Mouse (Mus musculus): Measurements from ENCODE around the gene Mpped2.
A peak's percentile ranks its signal among the peaks of the same experiment; 100 is the strongest.

Gene Mpped2

DNA sequence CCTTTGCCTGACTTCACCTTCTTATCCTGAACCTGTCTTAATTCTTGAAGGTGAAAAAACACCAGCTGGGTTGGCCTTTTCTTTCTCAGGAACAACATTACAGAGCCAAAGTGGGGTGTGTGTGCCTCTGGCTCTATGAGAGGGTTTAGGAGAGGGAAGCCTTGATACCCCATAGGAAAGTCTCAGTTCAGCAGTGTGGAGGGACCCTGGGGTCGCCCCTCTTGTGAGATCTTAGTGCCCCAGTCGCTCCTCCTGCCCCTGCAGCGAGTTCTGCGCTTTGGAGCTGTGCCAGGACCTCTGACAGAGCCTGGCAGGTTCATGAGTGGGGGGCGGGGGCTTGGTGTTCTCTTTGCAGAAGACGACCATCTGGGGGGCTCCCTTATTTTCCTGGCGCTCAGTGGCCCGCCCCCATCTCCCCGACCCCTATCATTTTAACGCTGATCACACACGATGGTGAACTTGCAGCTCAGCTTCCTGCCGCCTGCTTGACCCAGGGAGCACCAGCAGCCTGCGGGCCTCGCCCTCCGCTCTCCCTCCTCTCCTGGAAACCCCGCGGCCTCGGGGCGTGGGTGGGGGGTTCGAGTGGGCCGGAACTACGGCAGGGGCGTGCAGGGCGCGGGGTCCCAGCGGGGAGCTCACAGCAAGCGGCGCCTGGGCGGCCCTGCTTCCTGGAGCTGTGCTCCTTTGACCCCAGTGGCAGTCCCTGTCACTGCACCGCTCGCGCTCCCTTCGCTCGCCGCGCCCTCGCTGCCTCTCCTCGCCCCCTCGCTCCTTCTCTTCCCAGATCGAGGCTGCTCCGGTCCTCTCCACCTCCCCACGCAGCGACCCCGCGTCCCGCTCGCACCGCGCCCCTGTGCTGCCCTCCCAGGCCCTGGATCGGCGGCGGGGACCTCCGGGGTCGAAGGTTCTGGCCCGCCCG is at the start of gene Mpped2:
Gene Mpped2, plus strand, starts transcription at position 487 of the 919 bp plus-strand sequence.
- peak; percentile 54 for DNase-seq (ENCODE audit: low spot score)

DNA sequence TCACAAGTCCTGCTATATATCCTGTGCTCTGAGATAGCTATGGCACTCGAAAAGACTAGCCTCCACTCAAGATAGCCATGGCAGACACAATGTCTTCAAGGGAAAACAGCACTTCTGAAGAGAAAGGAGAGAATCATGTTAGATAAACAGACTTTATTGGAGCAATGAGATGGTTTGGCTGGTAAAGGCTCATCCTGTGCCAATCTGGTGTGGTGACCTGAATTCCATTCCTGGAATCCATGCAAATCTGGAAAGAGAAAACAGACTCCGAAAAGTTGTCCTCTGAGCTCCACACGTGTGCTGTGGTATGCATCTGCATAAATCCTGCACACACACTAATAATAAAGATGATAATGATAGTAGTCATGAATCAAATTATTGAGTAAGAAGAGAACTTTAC is 48.3 kb upstream of the Mpped2 start:
- no peak for DNase-seq (ENCODE audit: low spot score)

DNA sequence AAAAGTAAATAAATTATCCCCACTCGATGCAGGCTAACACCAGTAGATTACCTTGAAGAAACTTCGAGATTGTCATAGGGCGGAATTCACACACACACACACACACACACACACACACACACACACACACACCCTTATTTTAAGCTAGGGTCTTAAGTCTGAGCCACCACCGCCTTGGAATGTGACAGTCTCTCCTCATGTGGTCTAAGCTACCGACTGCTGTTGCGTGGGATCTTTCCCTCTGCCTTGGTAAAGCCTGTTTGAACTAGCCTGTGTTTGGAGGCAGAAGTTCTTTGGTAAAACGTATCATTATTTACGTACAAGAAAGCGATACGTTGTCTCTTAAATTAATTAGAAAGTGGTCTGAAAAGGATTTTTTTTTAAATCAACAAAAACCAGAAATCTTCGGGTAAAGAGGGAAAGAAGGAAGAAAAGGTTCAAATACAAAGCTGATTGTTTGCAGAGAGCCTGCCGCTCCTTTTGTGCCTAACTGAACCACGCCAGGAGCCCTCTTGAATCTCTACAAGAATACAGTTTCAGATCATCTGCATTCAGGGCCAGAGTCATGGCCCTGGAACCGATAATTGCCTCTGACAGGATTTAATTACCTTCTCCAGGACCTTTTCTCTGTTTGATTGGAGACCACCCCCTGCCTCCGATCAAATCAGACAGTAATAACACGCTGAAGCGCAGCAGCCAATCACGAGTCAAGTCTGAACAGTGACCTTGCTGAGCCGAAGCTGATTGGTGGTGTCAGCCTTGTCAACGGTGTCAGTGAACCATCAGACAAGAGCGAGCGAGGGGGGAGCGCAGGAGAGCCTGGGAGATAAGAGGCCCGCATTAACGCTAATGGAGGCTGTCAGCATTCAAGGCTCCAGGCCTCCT is 43.1 kb upstream of the Mpped2 start:
- peak; percentile 82 for DNase-seq (ENCODE audit: low spot score)

DNA sequence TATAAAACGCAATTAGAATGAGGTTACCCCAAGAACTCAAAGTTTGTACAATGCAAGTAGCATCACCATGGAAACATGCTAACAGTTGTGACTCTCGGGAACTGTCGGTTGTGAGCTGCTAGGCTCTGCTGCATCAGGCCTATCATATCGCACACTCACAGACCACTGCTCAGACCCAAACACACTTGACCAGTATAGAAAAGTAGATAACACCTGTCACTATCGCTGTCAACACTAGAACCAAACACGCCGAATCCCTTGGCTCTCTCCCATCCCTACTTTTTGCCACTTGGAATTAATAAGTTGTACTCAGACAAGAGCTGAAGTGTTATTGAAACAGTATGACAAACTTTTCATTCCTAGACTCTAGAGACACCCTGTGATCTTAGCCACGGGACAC is 40.9 kb upstream of the Mpped2 start:
- DNase-seq (ENCODE audit: low spot score) = no peak

DNA sequence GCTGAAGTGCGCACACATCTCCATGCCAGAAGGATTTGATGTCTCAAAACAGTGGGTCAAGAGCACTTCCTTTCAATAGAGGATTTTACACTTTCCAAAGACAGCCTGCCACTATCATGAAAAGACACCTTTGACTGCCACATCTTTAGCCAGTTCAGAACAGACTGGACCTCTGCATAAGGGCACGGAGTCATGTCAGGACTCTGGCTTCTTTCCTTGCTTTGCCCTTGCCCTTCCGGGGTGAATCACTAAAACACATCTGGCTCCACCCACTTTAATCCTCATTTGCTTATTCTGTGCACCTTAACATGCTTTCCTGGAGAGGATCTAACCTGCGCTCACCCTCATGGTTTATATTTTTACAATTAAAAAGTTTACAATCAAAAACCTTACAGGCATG is 40.3 kb upstream of the Mpped2 start:
- DNase-seq (ENCODE audit: low spot score) = no peak

DNA sequence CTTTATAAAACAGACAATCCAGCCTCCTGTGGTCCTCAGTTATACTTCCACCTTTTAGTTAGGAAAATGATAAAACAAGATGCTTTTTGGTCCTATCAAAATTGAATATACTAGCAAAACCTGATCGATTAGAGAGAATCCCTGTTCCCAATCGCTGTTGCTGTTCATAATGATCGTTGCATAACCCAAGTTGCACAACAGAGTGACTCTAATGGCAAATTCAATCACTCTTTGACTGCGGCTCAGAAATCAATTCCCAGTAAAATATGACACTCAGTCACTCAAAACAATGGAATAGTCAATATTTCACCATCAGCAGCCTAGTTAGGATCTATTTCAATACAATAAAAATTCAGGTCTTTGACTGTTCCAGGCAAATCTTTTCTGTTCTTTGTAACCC is 39.8 kb upstream of the Mpped2 start:
- no peak for DNase-seq (ENCODE audit: low spot score)

DNA sequence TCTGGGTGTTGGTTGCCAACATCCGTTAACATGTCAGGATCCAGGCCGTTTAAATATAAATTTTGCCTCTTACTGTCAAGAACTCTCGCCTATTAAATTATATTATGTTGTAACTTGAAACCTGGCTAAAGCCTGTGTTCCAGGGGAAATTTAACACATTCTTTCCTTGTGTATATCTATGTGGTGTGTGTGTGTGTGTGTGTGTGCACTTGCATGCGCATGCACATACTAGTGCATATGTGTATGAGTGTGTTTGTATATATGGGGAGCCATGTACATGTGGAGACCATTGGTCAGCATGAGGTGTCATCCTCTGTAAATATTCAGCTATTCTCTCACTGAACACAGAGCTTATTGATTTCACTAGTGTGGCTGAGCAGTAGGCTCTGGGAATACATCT is 37.8 kb upstream of the Mpped2 start:
- DNase-seq (ENCODE audit: low spot score) = no peak

DNA sequence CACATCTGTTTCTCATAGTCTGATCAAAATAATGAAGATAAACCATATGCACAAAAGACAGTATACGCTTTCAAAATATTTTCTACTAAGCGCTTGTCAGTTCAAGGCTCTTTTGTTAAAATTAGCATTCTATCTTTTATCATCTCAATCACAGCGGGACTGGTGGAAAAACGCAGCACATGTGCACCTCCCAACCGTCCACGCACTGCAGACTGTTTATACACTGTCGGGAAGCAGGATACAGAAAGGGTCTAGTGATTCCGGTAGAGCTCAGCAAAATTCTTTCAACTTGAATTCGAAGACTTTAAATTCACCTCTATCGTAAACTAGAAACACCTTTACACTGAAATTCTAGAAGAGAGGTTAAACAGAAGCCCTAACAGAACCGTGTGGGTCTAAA is 27.8 kb upstream of the Mpped2 start:
- no peak for DNase-seq (ENCODE audit: low spot score)

DNA sequence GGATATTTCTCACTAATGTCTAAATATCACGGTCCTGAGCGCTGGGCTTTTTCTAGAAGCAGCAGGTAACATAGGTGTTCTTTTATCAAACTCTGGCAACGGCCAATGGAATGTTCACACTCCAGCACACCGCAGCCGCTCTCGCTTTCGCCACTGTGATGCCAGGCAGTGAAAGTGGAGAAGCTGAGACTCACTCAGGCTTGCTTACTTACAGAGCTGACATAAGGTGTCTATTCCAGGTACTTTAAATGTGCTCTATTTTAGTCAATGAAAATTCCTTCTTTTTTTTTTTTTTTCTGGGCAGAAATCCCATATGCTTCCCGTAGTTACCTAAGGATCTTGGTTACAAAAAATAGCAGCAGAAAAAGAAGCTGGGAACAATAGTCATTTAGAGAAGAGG is 18.8 kb upstream of the Mpped2 start:
- no peak for DNase-seq (ENCODE audit: low spot score)

DNA sequence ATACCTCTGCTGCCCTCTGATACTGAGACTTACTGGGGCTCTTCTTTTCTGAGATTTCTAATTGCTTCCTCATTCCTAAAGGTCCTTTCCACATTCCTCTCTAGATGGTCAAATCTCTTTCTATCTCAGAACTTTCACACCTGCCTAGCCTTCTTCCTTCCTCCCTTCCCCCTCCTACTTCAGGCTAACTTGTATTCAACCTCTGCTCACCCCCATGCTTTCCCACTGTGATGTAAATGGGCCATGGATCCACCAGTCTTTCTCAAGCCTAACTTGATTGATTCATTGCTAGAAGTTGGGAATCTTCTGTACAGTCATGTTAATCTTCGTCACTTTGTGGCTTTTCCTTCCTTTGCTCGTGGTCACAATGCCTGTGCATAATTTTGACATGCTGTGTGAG is 15.6 kb upstream of the Mpped2 start:
- no peak for DNase-seq (ENCODE audit: low spot score)

DNA sequence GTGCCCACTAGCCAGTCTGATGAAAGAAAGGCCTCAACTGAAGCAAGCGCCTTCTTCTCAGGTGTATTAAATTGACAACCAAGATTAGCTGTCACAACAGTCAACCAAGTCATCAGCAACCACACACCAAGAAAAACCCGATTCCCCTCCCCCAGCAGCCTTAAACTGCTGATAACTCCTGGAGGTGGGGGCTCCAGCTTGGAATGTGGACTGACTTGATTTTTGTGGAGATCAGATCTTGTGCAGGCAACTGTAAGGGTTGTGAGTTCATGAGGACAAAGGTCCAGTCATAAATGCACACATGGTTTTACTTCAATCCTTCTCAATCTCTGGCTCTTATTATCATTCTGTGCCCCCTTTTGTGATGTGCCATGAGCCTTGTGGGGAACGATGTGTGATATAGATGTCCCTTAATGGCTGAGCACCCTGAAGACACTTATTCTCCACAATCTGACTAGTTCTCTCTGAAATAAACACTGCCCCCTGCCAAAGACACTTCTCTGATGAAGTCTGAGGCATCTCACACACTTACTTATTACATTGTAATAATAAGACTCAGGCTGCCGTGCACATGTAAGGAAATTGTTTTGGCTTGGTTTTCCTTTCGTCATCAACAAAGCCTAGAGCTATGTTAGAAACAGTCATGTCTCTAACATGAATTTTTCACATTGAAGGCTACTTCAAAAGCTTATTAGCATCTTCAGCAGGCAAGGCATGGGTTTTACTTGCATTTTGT is 13.2 kb upstream of the Mpped2 start:
- no peak for DNase-seq (ENCODE audit: low spot score)

DNA sequence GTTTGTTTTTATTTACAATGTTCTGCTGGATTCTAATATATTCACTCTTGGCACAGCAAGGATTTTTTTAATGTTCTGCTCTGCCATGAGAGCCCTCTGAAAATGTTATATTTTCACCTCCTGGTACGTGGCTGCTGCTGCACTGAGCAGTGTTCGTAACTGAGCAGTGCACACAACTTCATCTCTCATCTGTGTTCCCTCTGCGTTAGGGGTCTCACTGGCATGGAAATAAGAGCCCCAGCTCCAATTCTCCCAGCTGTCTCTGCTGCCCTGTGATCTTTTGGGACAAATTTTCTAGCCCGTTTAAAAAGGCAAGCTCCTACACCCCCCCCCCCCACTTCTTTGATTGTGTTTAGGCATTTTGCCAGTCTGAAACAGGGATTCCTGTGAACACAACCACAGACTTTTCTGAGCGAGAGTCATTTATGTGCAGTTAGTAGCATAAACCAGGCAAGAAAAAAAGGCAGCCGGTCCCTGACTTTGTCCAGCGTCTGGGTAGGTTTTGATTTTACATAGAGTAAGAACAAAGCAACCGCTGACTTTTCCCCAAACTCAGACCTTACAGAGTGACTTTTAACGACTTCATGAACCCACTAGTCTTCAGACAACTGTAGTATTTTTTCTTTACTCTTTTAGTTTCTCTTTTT is 9.8 kb upstream of the Mpped2 start:
- no peak for DNase-seq (ENCODE audit: low spot score)

DNA sequence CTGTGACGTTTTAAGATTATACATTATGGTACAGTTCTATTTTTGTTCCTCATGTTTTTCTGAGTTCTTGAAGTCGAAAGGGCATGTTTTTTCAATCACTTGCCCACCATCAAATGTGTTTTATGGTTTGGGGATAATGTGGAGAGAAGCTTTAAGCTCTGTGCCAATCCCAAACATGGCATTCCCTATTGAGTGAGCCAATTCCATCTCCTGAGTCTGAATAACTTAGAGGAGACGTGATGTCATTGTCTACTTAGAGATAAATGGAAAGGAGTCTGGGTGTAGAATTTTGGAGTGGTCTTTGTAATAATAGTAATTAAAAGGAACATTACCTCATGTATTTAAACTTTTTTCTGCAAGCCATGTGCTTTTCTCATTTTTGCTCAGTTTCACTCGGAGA is 9.2 kb upstream of the Mpped2 start:
- DNase-seq (ENCODE audit: low spot score) = no peak

DNA sequence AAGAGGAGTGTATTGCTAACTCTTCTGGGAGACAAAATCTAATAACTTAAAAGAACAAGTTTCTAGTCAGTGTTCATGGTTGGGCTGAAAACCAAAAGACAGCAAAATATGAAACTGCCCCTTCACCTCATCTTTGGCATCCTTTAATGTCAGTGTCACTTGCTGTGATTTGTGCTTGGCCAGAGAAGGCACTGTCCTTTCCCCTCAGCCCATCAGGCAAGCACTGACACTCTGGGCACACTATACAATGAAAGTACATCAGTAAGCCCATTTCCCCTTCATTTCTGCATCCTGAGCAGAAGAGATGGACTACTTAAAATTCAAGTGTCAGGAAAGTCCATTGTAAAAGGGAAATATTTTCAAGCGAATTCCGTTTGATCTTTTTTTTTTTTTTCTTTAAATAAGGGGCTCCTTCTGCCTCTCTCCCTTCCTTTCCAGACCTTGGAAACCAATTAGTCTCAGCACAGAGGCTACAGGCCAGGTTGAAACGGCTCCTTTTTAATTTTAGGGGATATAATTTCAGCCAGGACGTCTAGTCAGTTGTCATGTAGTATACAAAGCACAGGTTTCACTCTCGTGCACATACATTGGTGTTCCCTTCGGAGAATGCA is 1.2 kb upstream of the Mpped2 start:
- no peak for DNase-seq (ENCODE audit: low spot score)

DNA sequence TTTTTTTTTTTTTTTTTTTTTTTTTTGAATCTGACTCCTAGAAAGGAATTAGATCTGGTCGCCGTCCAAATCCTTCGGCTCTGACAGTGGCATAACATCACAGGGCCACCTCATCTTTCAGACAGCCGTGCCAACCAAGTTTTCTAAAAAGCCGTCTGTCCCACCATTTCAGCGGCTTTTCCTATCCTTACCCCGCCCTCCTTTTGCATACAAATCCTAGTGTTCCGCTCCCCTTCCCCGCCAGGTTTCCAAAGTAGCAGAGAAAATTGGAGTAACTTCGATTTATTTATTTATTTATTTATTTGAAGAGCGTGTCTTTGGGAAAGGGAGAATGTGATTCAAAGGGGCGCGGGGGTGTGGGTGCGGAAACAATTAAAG is 675 bp upstream of the Mpped2 start:
- no peak for DNase-seq (ENCODE audit: low spot score)

DNA sequence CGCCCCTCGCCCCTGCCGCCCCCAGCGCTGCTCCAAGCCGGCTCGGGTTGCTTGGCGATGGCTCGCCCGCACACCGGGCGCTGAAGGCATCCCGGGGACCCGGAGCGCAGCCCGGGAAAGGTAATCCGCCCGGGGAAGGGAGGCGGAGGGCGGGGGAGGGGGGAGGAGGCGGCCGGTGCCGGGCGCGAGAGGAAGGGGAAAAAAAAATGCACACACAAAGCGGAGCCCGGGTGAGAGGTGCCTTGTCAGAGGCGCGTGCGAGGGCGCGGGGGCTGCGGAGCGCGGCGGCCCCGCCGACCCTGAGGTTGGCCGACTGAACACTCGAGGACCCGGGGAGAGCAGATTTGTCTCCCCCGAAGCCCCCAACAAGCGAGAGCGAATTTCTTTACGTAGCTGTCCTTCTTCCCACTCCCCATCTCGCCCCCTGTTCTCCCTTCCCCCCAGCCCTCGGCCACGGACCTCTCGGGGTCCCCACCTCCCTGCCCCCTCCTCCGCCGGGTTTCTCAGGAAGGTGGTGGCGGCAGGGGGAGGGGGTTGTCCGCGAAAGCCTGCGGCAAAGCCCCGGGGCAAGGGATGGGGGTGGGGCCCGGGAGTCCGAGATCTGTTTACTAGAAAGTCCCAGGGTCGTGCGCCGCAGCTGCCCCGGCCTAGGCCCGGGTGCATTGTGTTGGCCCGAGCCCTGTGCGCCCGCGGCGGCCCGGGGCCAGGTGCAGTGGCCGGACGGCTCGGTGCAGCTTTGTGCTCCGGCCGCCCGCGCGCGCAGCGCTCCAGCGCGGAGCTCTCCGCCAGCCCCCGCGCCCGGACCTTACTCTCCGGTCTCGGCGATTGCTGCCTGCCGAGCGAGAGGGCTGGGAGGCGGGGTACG is 865 bp downstream of the Mpped2 start:
- peak; percentile 46 for DNase-seq (ENCODE audit: low spot score)

DNA sequence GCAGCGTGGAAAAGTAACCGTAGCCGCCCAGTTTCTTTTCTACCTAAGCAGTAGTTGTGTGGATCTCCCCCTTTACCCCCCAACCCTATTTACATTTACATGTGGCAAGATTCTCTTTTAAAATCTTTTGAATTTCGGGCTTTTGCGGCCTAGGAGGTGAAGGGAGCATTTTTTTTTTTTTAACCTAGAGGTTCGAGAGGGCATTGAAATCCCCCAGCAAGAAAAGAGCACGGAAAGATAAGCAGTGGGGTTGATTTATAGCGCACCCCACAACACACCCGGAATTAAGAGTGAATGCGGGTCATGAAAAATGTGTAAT is 1.5 kb downstream of the Mpped2 start:
- no peak for DNase-seq (ENCODE audit: low spot score)

DNA sequence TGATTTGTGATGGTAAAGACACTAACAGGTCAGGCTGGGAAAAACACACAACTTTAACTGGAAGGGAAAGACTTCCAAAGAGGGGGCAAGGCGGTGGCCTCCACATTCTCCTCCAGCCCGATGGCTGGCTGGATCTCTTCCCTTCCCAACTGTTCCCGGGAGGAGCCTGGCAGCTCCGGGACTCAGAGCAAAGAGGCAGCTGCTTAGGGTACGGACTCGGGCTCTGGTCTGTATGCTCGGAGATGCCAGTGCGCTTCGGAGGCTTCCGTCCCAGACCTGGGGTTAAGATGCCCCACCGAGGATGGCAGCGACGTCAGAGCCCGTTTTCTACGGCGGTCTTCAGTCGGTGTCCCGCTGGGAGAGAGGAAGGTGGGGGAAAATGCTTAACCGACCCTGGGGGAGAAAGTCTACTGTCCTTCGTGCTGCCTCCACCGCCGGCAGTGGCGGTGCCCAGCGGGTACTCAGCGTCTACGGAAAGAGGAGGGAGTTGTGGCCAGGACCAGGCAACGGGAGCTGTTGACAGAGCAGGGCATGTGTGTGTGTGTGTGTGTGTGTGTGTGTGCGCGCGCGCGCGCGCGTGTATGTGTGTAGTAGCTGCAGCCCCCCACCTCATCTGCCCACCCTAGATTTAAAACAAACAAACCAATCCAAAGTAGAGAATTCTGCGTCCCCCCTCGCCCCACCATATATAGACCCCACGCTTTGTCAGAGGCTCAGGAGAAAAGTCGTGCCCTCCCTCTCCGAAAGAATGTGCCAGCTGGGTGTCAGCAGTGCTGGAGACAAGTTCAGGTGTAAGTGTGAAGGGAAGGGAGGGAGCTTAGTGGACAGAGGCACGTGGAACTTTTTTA is 2.0 kb downstream of the Mpped2 start:
- peak; percentile 9 for DNase-seq (ENCODE audit: low spot score)

DNA sequence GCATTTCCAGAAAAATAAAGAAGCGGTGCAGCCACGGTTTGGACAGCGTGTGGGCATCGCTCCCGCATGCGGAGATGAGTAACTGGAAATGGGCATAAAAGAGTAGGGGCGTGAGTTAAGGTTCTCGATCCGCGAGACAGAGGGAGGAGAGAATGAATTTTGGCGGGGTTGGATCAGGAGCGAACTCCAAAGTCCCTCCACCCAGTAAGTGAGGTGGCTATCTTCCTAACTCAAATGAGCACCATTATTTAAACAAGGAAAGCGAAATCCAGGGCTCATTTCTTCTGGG is 2.6 kb downstream of the Mpped2 start:
- DNase-seq (ENCODE audit: low spot score) = no peak

DNA sequence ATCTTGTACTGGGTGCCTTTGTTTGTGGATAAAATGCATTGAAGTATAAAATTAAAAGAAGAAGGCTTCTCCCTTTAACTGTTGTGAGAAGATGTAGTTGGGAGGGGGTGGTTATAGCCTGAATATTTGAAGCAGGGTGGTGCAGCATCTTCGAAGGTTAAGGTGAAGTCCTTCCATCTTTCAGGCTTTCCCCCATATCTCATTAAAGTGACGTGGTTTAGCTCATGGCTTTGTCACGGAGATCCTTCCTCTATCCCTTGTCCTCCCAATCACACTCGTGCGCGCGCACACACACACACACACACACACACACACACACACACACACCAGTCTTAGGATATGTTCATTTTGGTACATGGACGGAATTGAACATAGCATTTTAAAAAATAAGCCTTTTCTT is 3.3 kb downstream of the Mpped2 start:
- DNase-seq (ENCODE audit: low spot score) = no peak

Data from ovary, adult 18-20 months (tissue).